Mouse (Mus musculus): Measurements from ENCODE around the gene Atf7ip. TPM values are rescaled to one million over a fixed set of nuclear protein-coding genes. Genes with fewer than 3 reads are reported as not detected.
A peak's percentile ranks its signal among the peaks of the same experiment; 100 is the strongest.

The Atf7ip gene
- polyA plus RNA-seq, 1 experiment, result 20.5 TPM

- no peak for DNase-seq (ENCODE audit: low spot score)
These were observed 48.0 kb downstream of the Atf7ip start for GRCm38 (mm10) chr6:136553767-136554569.

- no peak for DNase-seq (ENCODE audit: low spot score)
These were observed 49.0 kb downstream of the Atf7ip start for GRCm38 (mm10) chr6:136554774-136555522.

- no peak for DNase-seq (ENCODE audit: low spot score)
These were observed 49.6 kb downstream of the Atf7ip start for GRCm38 (mm10) chr6:136555523-136555915.

- DNase-seq (ENCODE audit: low spot score), result no peak
These were observed 52.5 kb downstream of the Atf7ip start for GRCm38 (mm10) chr6:136558288-136559005.

DNA sequence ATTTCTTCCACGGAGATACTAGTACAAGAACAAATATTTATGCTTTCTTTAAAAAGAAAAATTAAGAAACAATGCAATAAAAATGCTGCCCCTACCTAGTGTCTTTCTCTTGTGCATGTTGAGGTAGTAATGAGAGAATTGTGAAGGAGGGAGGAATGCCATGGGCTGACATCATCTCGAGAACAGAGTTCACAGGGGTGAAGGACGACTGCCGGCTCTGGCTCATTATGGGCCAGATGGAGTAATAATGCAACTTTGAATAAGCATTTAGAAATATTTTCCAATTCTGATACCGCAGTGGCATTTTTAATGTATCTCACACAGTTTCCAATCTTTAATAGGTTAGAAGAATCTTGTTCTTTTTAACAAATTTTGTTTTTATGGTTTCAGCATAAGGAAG, 60.0 kb downstream of the Atf7ip start:
- DNase-seq (ENCODE audit: low spot score), result no peak

GRCm38 (mm10) chr6:136590739-136591138, 84.8 kb downstream of the Atf7ip start:
- no peak for DNase-seq (ENCODE audit: low spot score)

DNA sequence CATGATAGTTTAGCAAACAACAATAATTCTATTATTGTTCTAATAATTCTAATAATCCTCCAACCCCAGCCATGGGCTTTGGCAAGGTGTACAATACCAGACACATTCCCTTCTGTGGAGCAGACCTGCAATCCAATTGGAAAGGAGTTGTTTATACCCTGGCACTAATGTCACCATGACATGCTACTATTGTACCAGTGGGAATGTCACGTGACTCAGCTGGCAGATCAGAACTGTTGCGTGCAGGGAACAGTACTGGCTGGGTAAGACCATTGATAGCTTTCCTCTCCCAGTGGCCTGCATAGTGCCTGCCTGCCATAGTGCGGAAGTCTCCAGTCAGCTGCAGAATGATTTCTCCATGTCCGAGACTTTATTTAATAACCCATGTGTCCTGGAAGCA, 88.6 kb downstream of the Atf7ip start:
- DNase-seq (ENCODE audit: low spot score), result no peak

DNA sequence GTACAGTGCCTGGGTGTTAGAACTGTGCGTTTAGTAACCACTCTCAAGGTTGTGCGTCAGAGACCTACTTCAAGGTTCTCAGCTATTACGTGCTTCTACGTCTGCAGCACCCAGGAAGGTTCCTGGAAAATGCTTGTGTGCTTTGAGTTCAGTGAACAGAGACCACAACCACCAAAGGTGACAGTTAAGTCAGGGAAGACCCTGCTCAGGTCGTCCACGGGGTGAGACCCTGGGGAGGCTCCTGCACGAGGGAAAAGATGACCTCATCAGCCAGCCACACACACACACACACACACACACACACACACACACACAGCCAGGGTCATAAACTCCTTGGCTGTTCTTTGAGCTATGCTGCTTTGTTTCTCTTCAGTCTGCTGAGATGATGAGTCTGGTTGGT, 96.6 kb downstream of the Atf7ip start:
- no peak for DNase-seq (ENCODE audit: low spot score)

DNA sequence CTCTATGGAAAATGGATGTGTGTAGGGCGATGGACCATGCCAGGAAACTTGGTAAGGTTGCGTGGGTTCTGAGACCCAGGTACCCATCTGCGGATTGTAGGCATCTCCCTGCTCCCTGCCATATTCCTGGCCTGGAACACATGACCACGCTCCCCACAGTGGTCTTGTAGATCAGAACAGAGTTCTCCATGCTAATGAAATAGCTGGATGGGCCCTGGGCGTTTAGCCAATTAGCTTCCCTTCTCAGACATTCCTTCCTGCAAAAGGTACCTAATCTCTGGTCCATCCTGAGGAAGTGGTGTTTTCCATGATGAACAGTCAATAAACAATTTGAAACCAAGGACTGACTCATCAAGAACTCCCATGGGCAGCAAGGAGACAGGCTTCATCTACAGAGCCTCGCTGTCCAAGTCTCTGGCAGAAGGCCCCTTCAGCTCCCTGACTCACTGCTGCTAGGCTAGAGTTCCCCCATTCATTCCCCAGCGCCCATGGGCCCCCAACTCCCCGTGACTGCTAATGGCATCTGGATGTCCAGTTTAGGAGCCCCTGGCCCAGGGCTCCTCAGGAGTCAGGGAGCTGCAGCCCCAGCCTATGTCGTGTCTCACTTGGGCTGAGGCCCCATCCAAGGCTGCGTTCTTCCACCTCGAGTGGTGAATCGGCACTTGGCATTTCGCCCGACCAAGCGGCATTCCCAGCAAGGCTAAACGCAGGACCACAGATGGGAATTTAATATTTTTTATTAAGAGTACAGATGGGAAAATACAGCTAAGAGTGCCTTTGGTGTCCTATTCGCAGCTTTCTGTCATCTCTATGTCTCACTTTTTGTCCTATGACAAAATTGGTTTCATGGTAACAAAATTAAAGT, 105.6 kb downstream of the Atf7ip start:
- DNase-seq (ENCODE audit: low spot score), result no peak

GRCm38 (mm10) chr6:136612312-136612711, 106.3 kb downstream of the Atf7ip start:
- DNase-seq (ENCODE audit: low spot score), result no peak

DNA sequence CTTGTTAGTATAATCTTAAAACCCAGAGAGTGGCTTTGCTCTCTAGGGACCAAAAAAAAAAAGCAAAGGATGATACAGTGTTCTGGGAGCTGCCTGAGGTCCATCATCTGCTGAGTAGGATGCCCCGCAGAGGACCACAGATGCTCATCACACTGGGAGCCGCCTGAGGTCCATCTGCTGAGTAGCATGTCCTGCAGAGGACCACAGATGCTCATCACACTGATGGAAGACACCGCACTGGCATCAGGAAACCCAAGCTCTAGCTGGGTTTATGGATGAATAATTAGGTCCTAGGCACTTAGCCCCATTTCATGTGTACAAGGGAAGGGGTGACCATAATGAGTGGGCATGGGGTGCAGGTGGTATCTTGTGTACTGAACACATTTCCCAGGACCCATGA, 108.2 kb downstream of the Atf7ip start:
- no peak for DNase-seq (ENCODE audit: low spot score)

GRCm38 (mm10) chr6:136620361-136621139, 114.6 kb downstream of the Atf7ip start:
- peak; percentile 45 for DNase-seq (ENCODE audit: low spot score)

GRCm38 (mm10) chr6:136625421-136625820, 119.5 kb downstream of the Atf7ip start:
- no peak for DNase-seq (ENCODE audit: low spot score)

DNA sequence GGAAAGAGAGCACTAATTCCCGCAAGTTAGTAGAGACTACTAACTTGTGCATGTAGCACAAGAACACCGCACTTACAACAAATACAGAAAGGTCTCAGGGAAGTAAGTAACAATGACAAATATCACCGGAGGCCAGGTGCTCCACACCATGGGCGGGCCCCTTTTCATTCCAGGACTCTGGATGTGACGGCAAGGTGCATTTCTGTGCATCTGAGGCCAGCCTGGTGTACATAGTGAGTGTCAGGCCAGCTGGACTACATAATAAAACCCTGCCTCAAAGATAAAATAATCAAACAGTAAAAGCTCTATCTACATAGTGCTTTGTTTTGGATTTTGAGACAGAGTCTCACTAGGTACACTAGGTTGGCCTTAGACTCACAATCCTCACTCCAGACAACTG, 123.7 kb downstream of the Atf7ip start:
- no peak for DNase-seq (ENCODE audit: low spot score)

GRCm38 (mm10) chr6:136631519-136631918, 125.6 kb downstream of the Atf7ip start:
- no peak for DNase-seq (ENCODE audit: low spot score)

GRCm38 (mm10) chr6:136631945-136632534, 126.1 kb downstream of the Atf7ip start:
- no peak for DNase-seq (ENCODE audit: low spot score)

DNA sequence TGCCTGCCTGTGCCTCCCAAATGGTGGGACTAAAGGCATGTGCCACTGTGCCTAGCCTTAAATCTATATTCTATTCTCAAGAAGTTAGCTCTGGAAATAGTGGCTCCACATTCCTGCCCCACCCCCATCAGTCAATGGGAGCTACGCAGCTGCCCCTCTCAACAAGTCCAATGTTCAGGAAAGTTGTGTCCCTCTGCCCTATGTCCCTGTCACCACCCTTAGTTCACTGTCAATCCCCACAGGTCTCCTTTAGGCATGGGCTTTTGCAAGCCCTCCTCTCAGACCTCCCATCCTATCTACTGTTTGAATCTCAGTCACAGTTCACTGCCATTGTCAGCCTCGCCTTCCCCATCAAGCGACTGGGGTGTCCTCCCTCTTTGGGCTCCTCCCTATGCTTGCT, 127.2 kb downstream of the Atf7ip start:
- DNase-seq (ENCODE audit: low spot score), result no peak

DNA sequence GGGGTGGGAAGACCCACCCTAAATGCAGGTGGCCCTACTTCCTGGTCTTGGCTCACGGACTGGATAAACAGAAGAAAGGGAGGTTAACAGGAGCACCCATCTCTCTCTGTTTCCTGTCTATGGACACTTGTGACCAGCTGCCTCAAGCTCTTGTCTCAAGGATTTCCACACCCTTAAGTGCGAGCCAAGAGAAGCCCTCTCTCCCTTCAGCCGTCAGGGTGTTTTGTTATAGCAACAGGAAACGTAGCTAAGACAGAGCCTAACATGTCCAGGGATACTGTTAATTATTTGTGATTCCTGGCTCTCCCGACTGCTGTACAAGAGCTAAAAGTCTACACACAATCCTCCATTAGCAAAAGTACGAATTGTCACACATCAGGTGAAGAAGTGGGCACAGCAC, 127.8 kb downstream of the Atf7ip start:
- no peak for DNase-seq (ENCODE audit: low spot score)

GRCm38 (mm10) chr6:136634982-136635381, 129.0 kb downstream of the Atf7ip start:
- DNase-seq (ENCODE audit: low spot score), result no peak

- DNase-seq (ENCODE audit: low spot score), result no peak
These were observed 138.2 kb downstream of the Atf7ip start for GRCm38 (mm10) chr6:136644171-136644570.

All from urinary bladder, adult 2 months (tissue).